Mouse (Mus musculus) heart, embryonic 14.5 days (tissue): Measurements from ENCODE around the gene Pou2f1. TPM values are rescaled to one million over a fixed set of nuclear protein-coding genes. Genes with fewer than 3 reads are reported as not detected.

Experiments
- ATAC-seq: fragments of 200-750 bp; cut with Nextera tagmentation; 2 replicates; pipeline ENCODE4 v1.8.0; 2017; ENCODE audit warnings: low read depth, moderate TSS enrichment; ENCODE audit not compliant: insufficient number of reproducible peaks, insufficient read depth, low FRiP score
- H3K27ac ChIP-seq, 2 experiments: fragments of 200-500 bp in 1 of 2; fragments of 300-500 bp in 1 of 2; sonication (generic) in 1 of 2; replicated peaks in 1 of 2; 2 replicates each; pipeline ENCODE4 v1.5.1; 2012 to 2014; ENCODE audit warnings: low read depth in 2 of 2, low read length in 2 of 2, control low read depth in 1 of 2, mild to moderate bottlenecking in 1 of 2, mixed read lengths in 1 of 2; ENCODE audit not compliant: control insufficient read depth in 1 of 2, insufficient read depth in 1 of 2
- H3K27me3 ChIP-seq: fragments of 300-500 bp; sonication (generic); 2 replicates; pipeline ENCODE4 v1.6.1; 2014; ENCODE audit warnings: mild to moderate bottlenecking, low read length, control low read depth; ENCODE audit not compliant: control insufficient read depth, insufficient read depth
- H3K36me3 ChIP-seq: fragments of 300-500 bp; sonication (generic); 2 replicates; pipeline ENCODE4 v1.6.1; 2014; ENCODE audit warnings: mild to moderate bottlenecking, control low read depth, low read length, mixed read lengths; ENCODE audit not compliant: control insufficient read depth, insufficient read depth
- H3K4me1 ChIP-seq, 2 experiments: fragments of 200-500 bp in 1 of 2; fragments of 300-500 bp in 1 of 2; sonication (generic) in 1 of 2; 2 replicates each; pipeline ENCODE4 v1.6.1; 2012 to 2014; ENCODE audit warnings: low read length in 2 of 2, control low read depth in 1 of 2, mixed read lengths in 1 of 2; ENCODE audit not compliant: control insufficient read depth in 2 of 2, insufficient read depth in 2 of 2
- H3K4me2 ChIP-seq: fragments of 300-500 bp; sonication (generic); 2 replicates; pipeline ENCODE4 v1.6.1; 2014; ENCODE audit warnings: mild to moderate bottlenecking, low read length
- H3K4me3 ChIP-seq, 2 experiments: fragments of 200-500 bp in 1 of 2; fragments of 300-500 bp in 1 of 2; sonication (generic) in 1 of 2; 2 replicates each; pipeline ENCODE4 v1.5.1; 2012 to 2014; ENCODE audit warnings: low read length in 2 of 2, mild to moderate bottlenecking in 2 of 2, control low read depth in 1 of 2, low read depth in 1 of 2, moderate library complexity in 1 of 2; ENCODE audit not compliant: control insufficient read depth in 1 of 2, insufficient read depth in 1 of 2
- H3K9ac ChIP-seq: fragments of 300-500 bp; sonication (generic); 2 replicates; pipeline ENCODE4 v1.6.1; 2014; ENCODE audit warnings: mild to moderate bottlenecking, low read length
- H3K9me3 ChIP-seq: fragments of 300-500 bp; sonication (generic); 2 replicates; pipeline ENCODE4 v1.6.1; 2016; ENCODE audit warnings: low read length, control low read depth; ENCODE audit not compliant: control insufficient read depth
- WGBS: fragments of 180-500 bp; shearing (Covaris S2); extraction: QIAGEN DNeasy Blood & Tissue Kit; methylation state at CpG from one replicate; pipeline ENCODE4 v1.1.7; 2014; 5-methylcytosine and 5-hydroxymethylcytosine counted together
- polyA plus RNA-seq: library from polyadenylated mRNA; unstranded; fragments of >200 nt; fragmentation: Nextera tagmentation; extraction: Ambion mirVana; gene quantifications from 2 replicates; pipeline ENCODE4 v1.2.1, GENCODE M21; 2014

The Pou2f1 gene
- polyA plus RNA-seq, 1 experiment from 2014 or later, result 12.1 TPM

DNA sequence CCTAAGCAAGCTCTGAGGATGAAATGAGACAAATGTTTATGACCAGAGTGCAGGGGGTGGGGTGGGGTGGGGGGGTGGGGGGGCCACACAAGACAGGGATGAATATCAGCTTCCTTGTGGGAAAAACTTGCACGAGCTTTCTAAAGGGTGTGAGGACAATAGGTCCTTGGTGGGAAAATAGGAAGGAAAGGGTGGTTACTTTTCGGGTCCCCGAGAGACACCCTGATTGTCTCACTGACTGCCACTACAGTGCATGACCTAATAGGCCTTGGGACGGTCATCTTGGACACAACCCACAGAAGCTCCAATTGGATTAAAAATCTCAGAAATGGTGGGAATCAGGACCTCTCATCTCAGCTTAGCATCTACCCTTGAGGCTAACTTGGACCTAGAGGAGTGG, 183.3 kb downstream of the Pou2f1 start:
- Histone ChIP-seq H3K9me3 (no peaks in the 10 kb centered on the region), H3K4me1 (peaks cover 10 to 12% of the 10 kb centered on the region in 2 experiments; a peak in 3 of 4 replicates), H3K27me3 (peaks cover 6% of the 10 kb centered on the region; the same call in 1 of the 2 replicates), H3K4me2 (no peak overlapping the region), H3K4me3 (no peak overlapping the region), H3K36me3 (no peaks in the 10 kb centered on the region), H3K27ac (no peak overlapping the region), H3K9ac (no peak overlapping the region)
- 82% methylated on average over 4 of the region's 4 CpGs for WGBS
- no peak for ATAC-seq

- Histone ChIP-seq H3K9ac (no peak overlapping the region), H3K36me3 (no peaks in the 10 kb centered on the region), H3K27me3 (peaks cover 6% of the 10 kb centered on the region; the same call in 1 of the 2 replicates), H3K4me1 (peaks cover 10 to 12% of the 10 kb centered on the region in 2 experiments; a peak in 3 of 4 replicates), H3K4me3 (no peak overlapping the region), H3K9me3 (no peaks in the 10 kb centered on the region), H3K4me2 (0 out of 2 replicates have a peak overlapping the region, but pooled peaks have one; percentile 12), H3K27ac (no peak overlapping the region)
- no peak for ATAC-seq
- WGBS, result 27% methylated on average over 8 of the region's 8 CpGs
These were observed 184.2 kb downstream of the Pou2f1 start for GRCm38 (mm10) chr1:165818145-165818860.

DNA sequence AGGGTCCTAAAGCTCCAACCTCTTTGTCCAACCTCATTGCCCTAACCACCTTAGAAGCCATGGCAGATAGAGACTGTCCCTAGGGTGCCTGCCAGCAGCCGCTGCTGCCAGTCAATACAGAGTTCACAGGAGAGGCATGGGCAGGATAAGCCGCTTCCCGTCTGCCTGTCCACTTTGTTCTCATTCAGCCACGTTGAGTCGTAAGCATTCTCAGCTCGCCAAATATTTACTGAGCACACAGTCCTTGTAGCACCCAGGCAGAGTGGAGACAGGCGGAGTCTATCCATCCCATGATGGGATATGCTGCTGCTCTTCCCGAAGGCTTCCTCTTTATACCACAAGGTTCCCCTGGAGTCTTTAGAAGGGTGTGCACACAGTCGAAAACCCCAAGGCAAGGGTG, 185.2 kb downstream of the Pou2f1 start:
- no peak overlapping the region for H3K4me2 ChIP-seq
- no peak overlapping the region for H3K4me3 ChIP-seq
- H3K27ac ChIP-seq, result no peak overlapping the region
- H3K27me3 ChIP-seq, result peaks cover 6% of the 10 kb centered on the region; the same call in 1 of the 2 replicates
- no peaks in the 10 kb centered on the region for H3K36me3 ChIP-seq
- WGBS, result 47% methylated on average over 9 of the region's 9 CpGs
- ATAC-seq, result no peak
- peaks cover 10 to 12% of the 10 kb centered on the region in 2 experiments; a peak in 3 of 4 replicates for H3K4me1 ChIP-seq
- H3K9ac ChIP-seq, result no peak overlapping the region
- H3K9me3 ChIP-seq, result no peaks in the 10 kb centered on the region

GRCm38 (mm10) chr1:165816391-165816790, 186.1 kb downstream of the Pou2f1 start:
- 87% methylated on average over 9 of the region's 9 CpGs for WGBS

More at GRCm38 (mm10) chr1:165816391-165816790, 186.1 kb downstream of the Pou2f1 start:
- Histone ChIP-seq H3K4me3 (no peak overlapping the region), H3K4me1 (peaks cover 10 to 12% of the 10 kb centered on the region in 2 experiments; a peak in 3 of 4 replicates), H3K9me3 (no peaks in the 10 kb centered on the region), H3K27ac (no peak overlapping the region), H3K27me3 (peaks cover 6% of the 10 kb centered on the region; the same call in 1 of the 2 replicates), H3K4me2 (no peak overlapping the region), H3K9ac (no peak overlapping the region), H3K36me3 (no peaks in the 10 kb centered on the region)
- ATAC-seq, result no peak

Other genes with a start within 250 kb of the Pou2f1 start
- gene Creg1, start 238.9 kb downstream of the Pou2f1 start, polyA plus RNA-seq, result 93.5 and 95.7 TPM in 2 replicates
- gene Cd247, start 214.0 kb downstream of the Pou2f1 start, polyA plus RNA-seq, result 0.35 and 0.59 TPM in 2 replicates
- gene Dusp27, start 125.2 kb upstream of the Pou2f1 start, polyA plus RNA-seq, result 41.1 and 43.3 TPM in 2 replicates
- 0.18 TPM in 1 of 2 replicates, not detected in the other for gene Gpa33, start 127.6 kb upstream of the Pou2f1 start, polyA plus RNA-seq
- gene Mael, start 236.1 kb upstream of the Pou2f1 start, polyA plus RNA-seq, result 0.12 TPM in 1 of 2 replicates, not detected in the other